Mouse (Mus musculus): ENCODE measurements at regions not wholly inside any gene's neighbourhood (a gene's known extent, or its start where the extent isn't known, plus 50 kb on each side); places are given as distances from the start of the nearest gene placed in this dataset.

DNA sequence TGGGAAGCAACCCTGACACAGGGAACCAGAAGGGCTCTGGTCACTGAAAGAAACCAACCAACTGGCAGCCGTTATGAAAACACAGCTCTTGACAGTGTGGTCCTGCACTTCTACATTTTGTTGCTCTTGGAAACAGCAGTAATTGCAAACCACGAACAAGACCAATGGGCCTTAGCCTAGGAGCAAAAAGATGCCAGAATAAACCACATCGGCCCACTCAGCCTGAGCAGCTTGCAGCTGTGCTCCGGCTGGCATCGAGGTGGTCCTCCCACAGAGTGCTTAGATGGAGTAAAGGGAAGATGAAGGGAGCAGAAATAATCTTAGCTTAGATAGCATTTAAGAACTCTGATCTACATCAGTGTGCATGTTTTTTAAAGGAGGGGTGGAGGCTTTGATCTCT, 138.0 kb downstream of the Usp46 start:
- DNase-seq, result no peak

DNA sequence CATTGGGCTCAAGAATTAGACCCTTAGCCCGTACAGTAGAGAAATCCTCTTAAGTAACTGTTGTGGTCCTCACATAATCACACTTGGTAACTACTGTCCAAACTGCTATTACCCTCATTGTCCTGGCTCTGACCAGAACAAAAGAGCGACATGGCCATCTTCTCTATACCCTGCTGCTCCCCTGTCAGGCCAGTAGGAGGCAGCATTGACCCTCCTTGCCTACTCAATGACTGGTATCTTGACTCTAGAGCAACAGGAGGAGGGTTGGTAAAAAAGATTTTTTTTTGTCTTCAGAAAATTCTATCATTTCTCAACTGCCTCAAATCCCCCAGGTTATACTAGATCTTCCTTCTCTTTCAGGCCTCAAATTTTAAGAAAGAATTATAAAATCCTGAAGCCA, 130.4 kb downstream of the Usp46 start:
- peak; percentile 16 for DNase-seq

DNA sequence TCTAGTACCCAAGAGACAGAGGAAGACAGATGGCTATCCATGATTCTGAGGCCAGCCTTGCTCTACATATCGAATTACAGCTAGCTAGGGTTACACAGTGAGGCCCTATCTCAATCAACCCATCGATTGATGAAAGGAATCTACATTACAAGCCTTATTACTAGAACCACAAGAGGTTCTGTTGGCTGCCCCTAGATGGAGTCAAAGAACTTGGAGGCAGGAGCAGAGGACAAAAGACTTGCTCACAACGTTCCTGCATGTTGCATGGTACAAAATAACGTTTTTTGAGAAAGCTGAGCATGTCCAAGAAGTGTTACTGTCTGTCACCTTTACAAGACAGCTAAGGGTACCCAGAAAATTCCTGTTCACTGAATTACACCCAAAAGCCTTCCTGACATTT, 129.8 kb downstream of the Usp46 start:
- DNase-seq, result no peak

DNA sequence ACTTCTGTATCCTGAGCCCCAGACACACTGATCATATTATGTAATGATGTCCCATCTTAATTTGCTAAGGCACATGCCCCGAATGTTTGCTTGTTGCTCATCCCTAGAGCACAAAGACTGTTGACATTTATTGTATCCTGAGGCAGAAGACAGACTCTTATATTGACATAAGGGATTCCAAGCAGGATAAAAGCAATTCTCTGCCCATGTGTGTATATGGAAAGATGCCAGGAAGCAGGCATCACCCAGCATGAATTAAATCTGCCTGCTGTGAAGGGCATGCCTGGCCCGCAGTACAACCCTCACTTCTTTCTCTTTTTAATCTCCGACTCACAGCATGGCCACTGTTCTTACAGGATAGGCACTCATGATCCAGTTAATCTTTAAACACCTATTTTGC, 125.3 kb downstream of the Usp46 start:
- DNase-seq, result no peak

DNA sequence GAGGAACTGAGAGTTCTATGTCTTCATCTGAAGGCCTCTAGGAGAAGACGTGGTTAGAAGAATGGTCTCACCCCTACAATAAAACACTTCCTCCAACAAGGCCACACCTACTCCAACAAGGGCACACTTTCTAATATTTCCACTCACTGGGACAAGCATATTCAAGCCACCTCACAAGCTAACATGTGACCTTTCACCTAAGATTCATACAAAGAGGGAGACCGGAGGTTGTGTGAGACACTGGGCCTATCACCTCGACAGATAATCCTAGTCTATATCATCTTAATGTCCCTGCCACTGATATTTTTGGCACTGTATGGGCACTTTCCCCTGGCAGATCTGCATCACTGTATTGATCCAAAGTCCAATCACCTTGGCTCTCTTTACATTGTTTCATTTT, 122.6 kb downstream of the Usp46 start:
- no peak for DNase-seq

DNA sequence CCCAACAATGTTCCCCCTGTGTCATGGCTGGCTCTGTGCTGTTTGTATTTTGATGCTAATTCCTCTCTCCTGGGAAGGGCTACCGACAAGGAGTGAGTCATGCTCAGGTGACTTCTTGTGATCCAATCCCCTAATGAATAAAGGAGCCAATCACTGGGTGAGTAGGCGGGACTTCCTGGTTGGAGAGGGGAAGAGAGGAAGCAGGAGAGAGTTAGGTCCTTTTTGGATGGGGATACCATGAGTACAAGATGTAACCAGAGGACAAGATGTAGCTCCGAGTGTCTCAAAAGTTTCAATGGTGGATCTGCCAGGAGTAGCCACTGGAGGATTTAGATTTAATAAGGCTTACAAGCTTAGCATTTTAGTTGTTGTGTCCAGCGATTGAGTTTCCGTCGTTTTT, 122.1 kb downstream of the Usp46 start:
- no peak for DNase-seq

DNA sequence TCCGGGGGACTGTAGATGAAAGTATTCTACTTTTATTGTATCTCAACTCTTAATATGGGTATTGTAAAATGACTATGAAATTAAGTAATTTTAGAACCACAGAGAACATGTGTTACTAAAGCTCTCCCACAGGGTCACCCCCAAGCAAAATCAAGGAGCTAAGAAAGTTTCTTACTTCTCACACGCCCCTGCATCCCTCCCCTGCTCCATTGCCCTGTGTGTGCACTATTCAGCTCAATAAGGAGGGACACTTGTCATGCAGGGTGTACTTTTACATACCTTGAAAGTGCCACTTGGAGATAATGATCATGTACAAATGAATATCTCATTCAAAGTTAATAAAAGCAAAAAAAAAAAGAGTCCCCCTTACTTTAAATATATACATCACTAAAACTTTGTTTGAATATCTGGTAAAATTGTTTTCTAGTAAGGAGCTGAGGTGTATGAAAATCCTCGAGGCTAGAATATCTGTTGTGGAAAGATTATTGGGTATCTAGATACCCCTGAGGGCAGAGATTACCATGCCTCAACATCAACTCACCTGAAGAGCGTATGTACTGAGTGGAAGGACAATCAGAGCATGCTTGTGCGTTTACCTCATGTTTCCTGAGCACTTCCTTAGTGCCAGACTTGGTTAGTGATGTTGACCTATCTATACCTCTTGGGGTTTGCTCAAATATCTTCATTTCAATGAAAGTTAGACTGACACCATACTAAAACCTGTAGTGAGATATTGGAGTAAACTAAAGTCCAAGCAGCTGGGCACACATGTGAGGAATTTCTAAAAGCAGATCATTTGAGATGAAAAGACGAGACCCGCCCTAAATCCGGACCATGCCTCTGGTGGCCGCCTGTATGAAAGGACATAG, 120.0 kb downstream of the Usp46 start:
- no peak for DNase-seq
